Mouse (Mus musculus) liver, embryonic 14.5 days (tissue): ENCODE results near the gene Kdm2a.

ENCODE experiments used
- CTCF ChIP-seq: IDR thresholded peaks from 2 replicates; pipeline ENCODE4 v1.5.1; 2016; ENCODE audit warnings: antibody characterized with exemption, low read depth, control low read depth
- EP300 ChIP-seq: IDR thresholded peaks from 2 replicates; pipeline ENCODE4 v1.6.1; 2016; ENCODE audit warnings: antibody characterized with exemption, low read depth

GRCm38 (mm10) chr19:4417183-4417582 lies 19.1 kb upstream of the Kdm2a start:
- TF ChIP-seq CTCF (peak; percentile 88), EP300 (no peak)
